Mouse (Mus musculus) cerebral cortex, adult 2 months (tissue): ENCODE results near the gene Npc1l1.

ENCODE experiments used
- WGBS: fragments of 180-500 bp; shearing (Covaris S2); methylation state at CpG from one replicate; pipeline ENCODE4 v1.1.7; 2018; 5-methylcytosine and 5-hydroxymethylcytosine counted together

Npc1l1 gene

DNA sequence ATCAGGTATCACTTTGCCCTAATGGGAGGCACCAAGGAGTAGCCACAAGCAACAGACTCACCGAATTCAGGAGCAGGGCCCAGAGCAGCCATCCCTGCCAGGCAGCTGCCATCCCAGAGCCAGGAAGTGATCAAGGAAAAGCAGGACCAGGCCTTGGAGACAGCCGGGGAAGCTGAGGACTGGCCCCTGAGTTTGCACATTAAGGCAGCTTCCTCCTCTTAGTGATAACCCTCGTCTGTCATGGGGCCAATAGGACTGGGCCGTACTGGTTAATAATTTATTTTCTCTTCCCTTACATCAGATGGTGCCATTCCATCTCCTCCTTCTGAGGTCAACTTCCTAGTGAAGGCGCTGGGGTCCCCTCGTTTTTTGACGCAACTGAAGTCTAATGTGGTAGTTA lies at the start of gene Npc1l1:
Gene Npc1l1, minus strand, starts transcription at position 132 of the 400 bp plus-strand sequence.
- 87% methylated on average over 7 of the region's 7 CpGs for whole genome bisulfite sequencing

DNA sequence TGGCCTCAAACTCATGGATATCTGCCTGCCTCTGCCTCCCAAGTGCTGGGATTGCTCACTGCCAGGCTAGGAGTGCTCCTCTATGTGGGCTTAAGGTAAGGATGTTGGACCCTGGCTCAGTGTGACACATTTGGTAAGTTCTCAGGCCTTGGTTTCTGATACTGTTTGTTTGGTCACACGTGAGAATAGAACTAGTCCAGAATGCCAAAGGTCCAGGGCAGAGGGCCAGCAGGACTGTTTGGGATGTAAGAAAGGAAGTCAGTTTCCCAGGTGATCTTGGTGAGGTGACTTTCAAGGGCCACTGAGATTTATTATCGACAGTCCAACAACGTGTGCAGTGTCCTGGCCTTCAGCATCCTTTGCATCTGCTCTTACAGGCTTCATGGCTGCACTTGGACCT lies 46.5 kb upstream of the Npc1l1 start:
- WGBS = 79% methylated on average over 3 of the region's 3 CpGs

DNA sequence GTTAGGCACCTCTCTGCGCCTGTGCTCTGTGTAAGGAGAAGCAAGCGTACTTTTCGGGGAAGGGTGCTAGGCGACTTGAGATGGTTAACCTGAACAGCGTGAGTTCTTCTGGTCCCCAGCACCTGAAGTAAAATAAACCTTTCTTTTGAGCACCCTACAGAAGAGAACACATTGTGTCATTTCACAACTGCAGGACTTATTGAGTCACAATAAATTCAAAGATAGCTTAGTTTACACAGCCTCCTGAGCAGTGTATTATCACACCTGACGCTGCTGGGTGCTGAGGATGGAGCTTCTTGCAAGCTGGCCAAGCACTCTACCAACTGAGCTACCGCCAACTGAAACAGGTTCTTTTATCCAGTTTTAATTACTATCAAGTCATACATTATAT lies 45.1 kb upstream of the Npc1l1 start:
- WGBS = 18% methylated on average over 7 of the region's 7 CpGs

DNA sequence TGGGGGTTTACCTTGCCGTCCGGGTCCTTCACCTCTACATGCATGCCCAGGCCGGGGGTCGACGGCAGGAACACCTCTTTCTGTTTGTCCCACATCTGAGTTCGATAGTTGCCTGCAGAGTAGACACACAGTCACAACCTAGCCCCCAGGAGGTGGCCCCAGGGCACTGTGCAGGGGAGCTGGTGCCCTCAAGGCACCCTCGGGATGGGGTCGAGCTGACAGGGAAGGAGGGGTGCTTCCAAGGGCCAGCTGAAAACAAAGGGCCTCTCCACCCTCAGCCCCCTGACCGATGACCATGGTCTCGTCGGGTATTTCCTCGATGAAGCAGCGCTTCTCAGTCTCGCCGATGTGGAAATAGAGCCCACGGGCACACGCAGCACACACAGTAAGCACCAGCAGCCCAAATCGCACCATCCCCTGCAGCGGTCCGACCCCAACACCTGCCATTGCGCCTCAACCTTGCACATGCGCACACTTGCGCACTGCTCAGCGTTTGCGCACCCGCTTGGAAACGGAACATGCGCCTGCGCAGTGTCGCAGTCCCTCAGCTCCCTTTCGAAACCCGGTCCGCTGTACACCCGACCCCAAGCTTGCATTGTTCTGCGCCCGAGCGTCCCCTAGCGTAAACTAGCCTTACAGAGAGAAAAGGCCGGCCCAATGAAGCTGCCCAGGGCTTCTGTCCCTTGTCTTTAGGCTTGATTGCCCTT lies 44.6 kb upstream of the Npc1l1 start, which contains the start of gene Tmed4:
Gene Tmed4, minus strand, starts transcription at position 484 of the 707 bp plus-strand sequence.
- 1% methylated on average over 39 of the region's 39 CpGs for WGBS

DNA sequence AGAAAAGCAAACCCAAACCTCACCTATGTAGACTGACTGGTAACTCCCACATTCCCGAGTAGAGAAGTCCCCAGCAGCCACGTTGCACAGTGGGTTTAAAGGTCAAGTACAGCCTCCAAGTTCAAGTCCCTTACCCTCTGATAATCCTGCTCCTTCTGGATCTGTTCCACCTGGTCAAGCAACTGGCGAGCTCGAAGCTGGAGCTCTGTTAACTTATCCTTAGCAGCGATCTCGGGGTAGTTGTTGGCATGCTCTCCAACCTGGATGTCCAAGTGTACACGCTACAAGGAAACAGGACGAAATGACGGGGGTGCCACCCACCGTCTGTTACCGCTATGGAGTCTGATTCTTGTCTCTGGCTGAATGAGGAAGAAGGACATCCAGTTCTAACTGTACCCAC lies 43.7 kb upstream of the Npc1l1 start:
- WGBS = 17% methylated on average over 11 of the region's 11 CpGs

DNA sequence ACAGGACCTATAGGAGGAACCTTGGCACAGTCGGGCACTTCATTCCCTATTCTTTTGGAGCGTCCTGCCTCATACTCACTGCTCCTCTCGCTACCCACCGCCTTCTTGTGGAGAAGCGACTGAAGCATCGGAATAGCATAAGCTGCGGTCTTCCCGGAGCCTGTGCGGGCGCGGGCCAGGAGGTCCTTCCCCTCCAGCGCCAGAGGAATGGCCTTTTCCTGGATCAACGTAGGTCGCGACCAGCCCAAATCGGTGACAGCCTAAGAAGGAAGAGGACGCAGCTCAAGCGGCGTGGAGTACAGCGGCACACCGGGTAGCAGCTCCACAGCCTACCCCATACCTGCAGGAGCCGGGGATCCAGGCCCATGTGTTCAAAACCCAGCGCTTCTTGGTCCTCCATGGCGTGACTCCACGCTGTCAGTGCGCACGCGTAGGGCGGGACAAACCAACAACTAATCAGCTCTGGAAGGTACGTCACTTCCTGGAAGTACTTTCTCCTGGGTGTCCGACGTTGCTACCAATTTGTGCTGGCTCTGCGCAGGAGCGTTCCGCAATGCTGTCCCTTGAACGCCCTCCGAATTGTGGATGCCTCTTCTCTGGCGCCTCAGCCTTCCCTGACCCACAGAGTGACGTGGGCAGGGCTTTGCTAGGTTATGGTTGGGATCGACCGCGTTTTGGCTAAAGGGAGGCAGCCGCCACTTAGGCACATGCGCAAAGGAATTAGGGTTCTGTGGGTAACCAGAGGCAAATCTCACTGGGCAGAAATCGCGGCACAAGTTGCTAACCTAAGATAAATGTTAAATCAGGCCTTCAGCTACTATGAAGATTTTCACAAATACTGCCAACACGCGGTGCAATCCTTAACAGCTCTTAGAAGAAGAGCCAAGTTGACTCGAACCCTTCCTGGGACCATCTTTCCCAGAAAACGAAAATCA lies 37.6 kb upstream of the Npc1l1 start, which contains the start of gene Ddx56:
Gene Ddx56, minus strand, starts transcription at position 453 of the 935 bp plus-strand sequence.
- 1% methylated on average over 50 of the region's 50 CpGs for WGBS

DNA sequence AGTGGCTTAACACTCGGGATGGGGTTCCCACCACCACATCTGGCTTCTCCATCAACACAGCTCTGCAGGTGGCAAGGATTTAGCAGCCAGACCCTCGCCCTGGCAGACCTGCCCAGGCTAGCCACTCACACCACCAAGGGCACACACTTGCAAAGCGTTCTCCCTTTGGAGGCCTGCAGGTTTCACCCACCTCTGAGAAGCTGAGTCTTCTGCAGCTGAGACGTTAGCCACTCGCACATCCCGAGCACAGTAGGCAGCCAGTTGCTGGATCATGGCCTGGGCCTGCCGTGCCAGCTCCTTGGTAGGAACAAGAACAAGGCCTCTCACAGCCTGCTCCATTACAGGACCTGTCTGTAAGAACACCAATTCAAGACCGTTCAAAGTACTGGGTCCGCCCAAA lies 36.7 kb upstream of the Npc1l1 start:
- WGBS = 61% methylated on average over 9 of the region's 9 CpGs

DNA sequence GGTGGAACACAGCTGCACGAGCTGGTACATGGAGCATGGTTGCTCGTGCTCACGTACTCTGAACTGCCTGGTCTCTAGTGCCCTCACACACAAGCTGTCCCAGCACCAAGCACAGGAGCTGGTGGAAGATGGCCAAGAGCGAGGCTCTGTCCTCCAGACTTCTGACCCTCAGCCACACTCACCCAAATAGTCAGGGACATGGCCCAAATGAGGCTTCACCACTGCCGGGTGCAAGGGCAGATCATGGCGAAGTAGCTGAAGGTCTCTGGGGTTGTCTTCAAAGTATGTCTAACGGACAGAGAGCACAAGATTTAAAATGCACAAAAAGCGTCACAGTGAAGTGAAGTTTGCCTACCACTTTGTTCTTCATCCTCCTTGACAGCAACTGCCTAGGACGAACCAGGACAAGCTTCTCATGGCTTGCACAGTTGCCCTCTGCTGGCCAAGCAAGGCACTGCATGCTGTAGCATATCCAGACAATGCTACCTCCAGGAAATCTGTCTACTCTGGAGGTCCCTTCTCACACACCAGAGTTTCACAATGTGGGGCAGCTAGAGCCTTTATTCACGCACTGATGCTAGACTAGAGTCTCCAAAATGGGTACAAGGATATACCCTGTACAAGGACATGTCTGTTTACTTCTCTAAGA lies 31.6 kb upstream of the Npc1l1 start:
- WGBS = 71% methylated on average over 10 of the region's 10 CpGs

DNA sequence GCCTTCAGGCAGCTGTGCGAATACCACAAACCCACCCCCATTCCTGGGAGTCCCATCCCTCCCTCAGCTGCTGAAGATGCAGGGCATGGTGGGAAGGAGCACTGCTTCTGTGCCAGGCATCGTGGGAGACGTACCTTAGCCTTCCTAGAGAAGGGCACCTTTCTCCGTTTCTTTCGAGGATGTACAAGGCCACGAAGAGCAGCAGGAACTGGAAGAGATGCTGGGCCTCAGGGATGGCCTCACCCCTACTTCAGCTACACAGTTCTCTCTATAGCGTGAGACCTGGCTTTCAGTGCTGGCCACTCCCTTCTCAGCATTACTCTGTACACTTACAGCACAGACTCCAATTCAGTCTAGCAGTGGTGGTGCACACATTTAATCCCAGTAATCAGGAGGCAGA lies 29.5 kb upstream of the Npc1l1 start:
- WGBS = 89% methylated on average over 7 of the region's 7 CpGs

DNA sequence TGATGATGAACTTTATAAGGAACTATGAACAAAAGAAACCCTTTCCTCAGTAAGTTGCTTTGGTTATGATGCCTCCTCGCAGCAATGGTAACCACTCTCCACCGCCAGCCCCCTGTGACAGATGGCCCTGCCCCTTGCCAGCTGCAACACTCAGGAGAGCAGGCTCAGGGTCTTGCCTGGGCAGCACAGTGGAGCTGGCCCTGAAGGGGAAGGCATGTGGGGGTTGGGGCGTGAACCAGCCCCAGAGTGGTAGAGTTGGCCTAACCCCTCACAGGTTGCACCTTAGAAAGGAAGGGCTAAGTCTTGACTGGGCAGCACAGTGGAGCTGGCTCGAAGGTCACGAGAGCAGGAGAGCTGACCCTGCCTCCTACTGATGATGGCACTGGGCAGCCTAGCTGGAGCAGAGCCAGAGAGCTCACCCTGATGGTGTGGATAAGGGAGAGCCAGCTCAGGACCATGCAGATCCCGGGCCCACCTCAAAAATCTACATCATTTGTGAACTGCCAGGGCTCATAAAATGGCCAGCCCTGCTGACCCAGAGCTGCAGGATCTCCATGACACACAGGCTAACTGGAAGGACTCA lies 26.6 kb upstream of the Npc1l1 start:
- 75% methylated on average over 6 of the region's 6 CpGs for WGBS

DNA sequence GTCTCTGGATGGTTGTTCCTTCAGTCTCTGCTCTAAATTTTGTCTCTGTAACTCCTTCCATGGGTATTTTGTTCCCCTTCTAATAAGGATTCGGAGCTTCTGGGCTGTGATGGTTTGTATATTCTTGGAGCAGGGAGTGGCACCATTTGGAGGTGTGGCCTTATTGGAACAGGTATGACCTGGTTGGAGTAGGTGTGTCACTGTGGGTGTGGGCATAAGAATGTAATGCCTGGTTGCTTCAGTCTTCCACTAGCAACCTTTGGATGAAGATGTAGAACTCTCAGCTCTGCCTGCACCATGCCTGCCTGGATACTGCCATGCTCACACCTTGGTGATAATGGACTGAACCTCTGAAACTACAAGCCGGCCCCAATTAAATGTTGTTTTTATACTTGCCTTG lies 24.7 kb upstream of the Npc1l1 start:
- WGBS = 96% methylated on average over 2 of the region's 2 CpGs

DNA sequence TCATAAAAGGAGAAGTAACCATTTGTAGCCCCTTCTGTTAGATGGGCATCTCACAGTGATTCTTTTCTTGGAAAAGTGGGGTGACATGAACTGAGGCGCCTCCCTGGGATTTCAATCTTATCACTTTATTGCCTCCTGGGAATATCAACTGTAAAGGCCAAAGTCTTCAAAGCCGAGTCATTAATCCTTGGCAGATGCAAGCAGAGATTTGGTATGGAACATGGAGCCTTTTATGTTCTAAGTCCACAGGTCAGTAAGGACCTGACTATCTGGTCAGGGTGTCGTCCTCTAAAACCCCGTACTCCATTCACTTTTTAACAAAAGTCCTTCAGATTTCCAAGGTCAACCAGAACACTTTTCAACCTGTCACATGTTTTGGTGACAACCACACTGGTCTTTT lies 22.9 kb upstream of the Npc1l1 start:
- 92% methylated on average over 4 of the region's 4 CpGs for WGBS

DNA sequence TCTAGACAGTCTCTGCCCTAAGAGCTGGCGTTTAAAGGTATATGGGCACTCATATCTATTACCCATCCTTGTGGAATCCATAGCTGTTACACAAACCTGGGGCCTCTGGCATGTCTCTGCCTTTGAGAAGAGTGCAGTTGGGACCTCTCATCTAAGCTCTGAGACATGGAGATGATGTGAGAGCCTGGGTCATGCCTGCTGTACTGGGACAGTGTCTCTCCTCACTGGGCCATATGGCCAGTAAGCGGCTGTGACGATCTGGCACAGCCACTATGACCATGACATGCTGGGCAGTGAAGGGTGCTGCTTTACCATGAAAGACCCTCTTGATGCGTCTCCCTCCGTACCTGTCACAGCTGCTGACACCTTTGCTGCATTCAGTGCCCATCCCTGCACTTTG lies 22.3 kb upstream of the Npc1l1 start:
- WGBS = 89% methylated on average over 5 of the region's 5 CpGs

DNA sequence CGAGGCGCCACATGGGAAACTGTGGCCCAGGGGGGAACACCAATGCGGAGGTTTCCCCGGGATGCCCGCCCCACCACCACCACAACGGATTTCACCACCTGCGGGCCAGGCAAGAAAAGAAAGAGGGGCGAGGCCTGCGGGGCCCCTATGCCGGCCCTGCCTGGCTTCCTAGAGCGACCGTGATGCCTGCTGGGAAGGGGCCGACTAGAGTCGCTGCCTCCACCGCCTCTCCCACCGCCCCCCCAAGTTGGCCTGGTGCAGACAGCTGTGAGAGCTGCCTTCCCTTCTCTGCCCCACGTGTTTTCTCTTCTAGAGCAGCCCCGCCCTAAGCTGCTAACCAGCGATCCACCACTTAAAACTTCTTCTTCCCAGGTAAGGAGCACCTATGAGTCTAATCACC lies 14.8 kb upstream of the Npc1l1 start:
- WGBS = 60% methylated on average over 19 of the region's 19 CpGs

DNA sequence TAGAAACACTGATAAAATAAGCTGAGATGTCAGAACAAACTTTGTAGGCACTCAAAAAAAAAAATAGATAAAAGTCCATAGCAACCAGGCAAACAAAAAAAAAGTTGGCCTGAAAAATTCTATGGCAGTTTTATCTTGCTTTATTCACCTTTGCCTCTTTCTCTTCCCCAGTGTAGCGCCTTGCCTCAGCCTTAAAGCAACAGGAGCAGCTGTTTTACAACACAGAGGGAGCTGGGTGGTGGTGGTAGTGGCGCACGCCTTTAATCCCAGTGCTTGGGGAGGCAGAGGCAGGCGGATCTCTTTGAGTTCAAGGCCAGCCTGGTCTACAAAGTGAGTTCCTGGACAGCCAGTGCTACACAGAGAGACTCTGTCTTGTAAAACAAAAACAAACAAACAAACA lies 3.1 kb upstream of the Npc1l1 start:
- WGBS = 89% methylated on average over 4 of the region's 4 CpGs

DNA sequence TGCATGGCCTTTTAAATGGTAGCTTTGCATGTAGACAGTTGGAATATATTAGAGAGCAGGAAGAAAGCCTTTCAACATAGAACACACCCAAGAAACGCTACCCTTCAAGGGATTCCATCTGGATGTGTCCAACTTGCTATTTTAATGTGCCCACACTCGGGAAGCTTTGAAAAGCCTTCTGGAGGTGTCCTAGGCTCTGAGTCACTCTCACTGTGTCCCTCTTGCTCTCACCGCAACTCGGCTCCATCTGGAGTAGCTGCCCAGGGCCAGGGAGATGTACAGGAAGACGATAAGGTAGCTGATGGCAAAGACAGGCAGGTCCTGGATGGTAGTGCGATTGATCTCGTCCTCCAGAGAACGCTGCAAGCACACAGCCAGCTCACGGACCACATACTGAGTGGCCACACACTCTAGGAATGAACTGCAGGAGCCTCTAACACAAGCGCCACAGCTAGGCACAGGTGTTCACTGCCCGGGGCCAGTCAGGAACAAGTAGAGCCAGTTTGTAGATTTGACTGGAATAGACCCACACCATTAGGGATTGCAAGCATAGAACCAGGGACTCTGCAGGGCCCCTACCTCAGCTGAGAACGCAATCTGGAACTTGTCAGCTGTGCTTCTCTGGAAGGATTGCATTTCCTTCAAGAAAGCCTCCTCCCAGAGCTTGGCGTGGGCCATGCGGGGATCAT lies 5.3 kb downstream of the Npc1l1 start:
- 53% methylated on average over 14 of the region's 14 CpGs for WGBS

DNA sequence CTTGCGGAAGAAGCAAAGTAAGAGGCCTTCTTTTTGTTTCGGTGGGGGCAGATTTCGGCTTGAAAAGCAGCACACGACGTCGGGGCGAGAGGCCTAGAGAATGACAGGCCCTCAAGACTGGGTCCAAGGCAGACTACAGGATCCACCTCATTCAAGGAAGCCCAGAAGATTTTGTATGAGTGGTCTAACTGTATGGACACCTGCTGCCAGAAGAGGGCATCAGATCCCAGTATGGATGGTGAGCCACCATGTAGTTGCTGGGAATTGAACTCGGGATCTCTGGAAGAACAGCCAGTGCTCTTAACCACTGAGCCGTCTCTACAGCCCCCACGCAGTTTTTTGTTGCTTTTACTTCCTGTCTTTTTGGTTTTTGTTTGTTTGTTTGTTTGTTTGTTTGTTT lies 7.8 kb downstream of the Npc1l1 start:
- 90% methylated on average over 10 of the region's 10 CpGs for WGBS

DNA sequence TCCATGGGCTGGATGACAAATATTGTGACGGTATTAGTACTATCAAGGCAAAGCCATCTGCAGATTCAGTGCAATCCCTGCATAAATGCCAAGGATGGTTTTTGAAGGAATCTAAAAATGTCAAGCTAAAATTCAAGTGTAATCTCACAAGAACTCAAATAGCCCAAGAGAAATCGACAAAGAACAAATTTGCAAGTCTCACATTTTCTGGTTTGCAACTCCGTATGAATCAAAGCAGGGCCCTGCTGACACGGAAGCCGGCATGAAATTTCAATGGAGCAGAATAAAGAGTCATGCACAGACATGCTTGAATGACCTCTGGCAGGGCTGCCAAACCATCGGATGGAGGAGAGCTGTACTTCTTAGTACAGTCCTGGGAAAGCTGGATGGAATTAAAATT lies 10.0 kb downstream of the Npc1l1 start:
- 55% methylated on average over 6 of the region's 6 CpGs for WGBS

DNA sequence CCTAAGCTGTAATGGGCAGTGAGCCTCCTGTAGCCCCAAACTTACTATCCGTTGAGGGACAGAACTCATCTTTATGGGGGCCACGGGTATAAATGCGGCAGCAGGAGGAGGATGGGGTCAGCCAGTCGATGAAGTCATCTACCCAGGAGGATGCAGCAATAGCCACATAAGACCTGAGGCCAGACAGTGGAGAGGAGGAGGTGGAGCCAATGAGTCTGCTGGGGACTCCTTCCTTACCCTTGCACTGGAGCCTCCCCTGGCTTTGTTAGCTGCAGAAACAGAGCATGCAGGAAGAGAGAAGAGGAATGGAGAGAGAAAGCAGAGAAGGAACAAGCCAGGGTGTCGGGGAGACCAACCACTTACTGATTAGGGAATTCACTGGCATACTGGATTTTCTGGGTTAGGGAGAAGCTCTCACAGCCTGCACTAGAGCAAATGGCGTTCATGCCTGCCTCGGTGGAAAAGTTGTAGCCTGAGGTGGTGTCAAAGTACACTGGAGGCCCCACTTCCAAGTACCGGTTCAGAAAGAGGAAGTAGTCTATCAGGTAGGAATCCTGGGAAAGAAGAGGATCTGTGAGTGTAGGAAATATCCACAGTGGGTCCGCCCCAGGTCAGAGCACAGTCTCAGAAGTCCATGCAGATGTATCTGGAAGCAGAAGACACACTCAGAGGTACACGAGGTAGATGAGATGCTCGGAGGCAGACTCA lies 11.6 kb downstream of the Npc1l1 start:
- WGBS = 82% methylated on average over 11 of the region's 11 CpGs

DNA sequence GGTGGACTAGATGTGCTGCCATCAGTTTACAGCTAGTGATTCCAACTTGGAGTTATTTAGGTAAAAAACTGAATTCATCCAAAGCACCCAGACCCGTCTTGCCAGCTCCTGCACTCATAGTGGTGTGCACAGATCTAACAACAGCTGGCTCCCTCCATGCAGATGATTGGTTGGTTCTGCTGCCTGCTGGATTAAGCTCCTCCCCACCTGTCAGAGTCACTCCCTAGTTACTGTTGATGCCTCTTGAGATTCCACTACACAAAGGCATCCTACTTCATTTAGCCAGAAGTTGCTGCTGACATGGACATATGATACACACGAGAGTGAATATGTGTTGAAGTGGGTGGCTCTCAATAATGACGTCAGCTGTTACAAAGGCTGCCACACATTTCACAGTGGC lies 13.1 kb downstream of the Npc1l1 start:
- 49% methylated on average over 3 of the region's 3 CpGs for WGBS

DNA sequence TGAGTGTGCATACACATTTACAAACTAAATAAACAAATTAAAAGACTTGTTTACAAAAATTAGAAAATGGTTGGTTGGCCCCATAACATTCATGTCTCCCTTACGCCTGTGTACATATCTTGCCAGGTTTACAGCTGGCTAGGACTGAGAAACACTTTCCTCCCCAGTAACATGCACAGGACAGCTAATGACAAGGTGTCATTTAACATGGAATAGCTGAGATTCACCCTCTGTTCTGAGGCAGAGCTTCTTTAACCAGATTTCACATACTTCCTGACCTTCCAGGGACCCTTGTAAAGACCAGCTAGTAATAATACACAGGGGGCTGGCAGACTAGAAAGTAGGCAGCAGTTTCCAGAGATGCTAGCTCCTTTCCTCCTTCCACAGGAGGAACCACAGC lies 21.8 kb downstream of the Npc1l1 start:
- WGBS = 90% methylated on average over 1 of the region's 1 CpGs
